Mouse (Mus musculus) intestine, embryonic 16.5 days (tissue): ENCODE measurements around the gene Lcp1. TPM values are rescaled to one million over a fixed set of nuclear protein-coding genes. Genes with fewer than 3 reads are reported as not detected.
A peak's percentile ranks its signal among the peaks of the same experiment; 100 is the strongest.

ENCODE experiments used
- ATAC-seq: fragments of 200-750 bp; cut with Nextera tagmentation; 2 replicates; pipeline ENCODE4 v1.8.0; 2017; ENCODE audit warnings: moderate TSS enrichment, moderate library complexity
- H3K27ac ChIP-seq: fragments of 300-500 bp; sonication (generic); 2 replicates; pipeline ENCODE4 v1.5.1; 2014; ENCODE audit warnings: mild to moderate bottlenecking, low read length
- H3K27me3 ChIP-seq: fragments of 300-500 bp; sonication (generic); replicated peaks from 2 replicates; pipeline ENCODE4 v1.6.1; 2014; ENCODE audit warnings: low read length, control low read depth, mixed read lengths; ENCODE audit not compliant: control insufficient read depth, insufficient read depth
- H3K36me3 ChIP-seq: fragments of 300-500 bp; sonication (generic); 2 replicates; pipeline ENCODE4 v1.6.1; 2014; ENCODE audit warnings: low read length, control low read depth; ENCODE audit not compliant: control insufficient read depth, insufficient read depth
- H3K4me1 ChIP-seq: fragments of 300-500 bp; sonication (generic); 2 replicates; pipeline ENCODE4 v1.6.1; 2014; ENCODE audit warnings: low read length, control low read depth, mixed read lengths; ENCODE audit not compliant: control insufficient read depth, insufficient read depth
- H3K4me2 ChIP-seq: fragments of 300-500 bp; sonication (generic); 2 replicates; pipeline ENCODE4 v1.6.1; 2014; ENCODE audit warnings: low read depth, low read length, control low read depth
- H3K4me3 ChIP-seq: fragments of 300-500 bp; sonication (generic); 2 replicates; pipeline ENCODE4 v1.5.1; 2014; ENCODE audit warnings: mild to moderate bottlenecking, low read length
- H3K9ac ChIP-seq: fragments of 300-500 bp; sonication (generic); 2 replicates; pipeline ENCODE4 v1.6.1; 2014; ENCODE audit warnings: low read depth, low read length
- H3K9me3 ChIP-seq: fragments of 300-500 bp; sonication (generic); 2 replicates; pipeline ENCODE4 v1.6.1; 2016; ENCODE audit warnings: low read length, control low read depth; ENCODE audit not compliant: control insufficient read depth
- WGBS: fragments of 180-500 bp; shearing (Covaris S2); extraction: QIAGEN DNeasy Blood & Tissue Kit; methylation state at CpG from one replicate; pipeline ENCODE4 v1.1.7; 2014; 5-methylcytosine and 5-hydroxymethylcytosine counted together
- polyA plus RNA-seq: library from polyadenylated mRNA; unstranded; fragments of >200 nt; fragmentation: Nextera tagmentation; extraction: Ambion mirVana; gene quantifications from 2 replicates; pipeline ENCODE4 v1.2.1, GENCODE M21; 2015

Lcp1 gene
- polyA plus RNA-seq, 1 experiment from 2014 or later = 105 TPM

- H3K27me3 ChIP-seq = no peaks in the 10 kb centered on the region
- H3K27ac ChIP-seq = no peak overlapping the region
- ATAC-seq = no peak
- no peak overlapping the region for H3K9ac ChIP-seq
- no peak overlapping the region for H3K4me3 ChIP-seq
- WGBS = 54% methylated on average over 2 of the region's 2 CpGs
- no peak overlapping the region for H3K4me2 ChIP-seq
- H3K9me3 ChIP-seq = no peaks in the 10 kb centered on the region
- no peaks in the 10 kb centered on the region for H3K4me1 ChIP-seq
- no peaks in the 10 kb centered on the region for H3K36me3 ChIP-seq
Observed at GRCm38 (mm10) chr14:75150653-75151052, 19.8 kb downstream of the Lcp1 start.

- WGBS = 64% methylated on average over 3 of the region's 3 CpGs
- no peaks in the 10 kb centered on the region for H3K27me3 ChIP-seq
- ATAC-seq = no peak
- H3K9ac ChIP-seq = no peak overlapping the region
- no peak overlapping the region for H3K27ac ChIP-seq
- H3K9me3 ChIP-seq = no peaks in the 10 kb centered on the region
- H3K4me2 ChIP-seq = no peak overlapping the region
- no peak overlapping the region for H3K4me3 ChIP-seq
- no peaks in the 10 kb centered on the region for H3K36me3 ChIP-seq
- no peaks in the 10 kb centered on the region for H3K4me1 ChIP-seq
Observed at GRCm38 (mm10) chr14:75151146-75151545, 20.2 kb downstream of the Lcp1 start.

- ATAC-seq = peak; percentile 40; the same call in 1 of the 2 replicates
- no peak overlapping the region for H3K4me2 ChIP-seq
- H3K9me3 ChIP-seq = no peaks in the 10 kb centered on the region
- no peaks in the 10 kb centered on the region for H3K4me1 ChIP-seq
- no peaks in the 10 kb centered on the region for H3K27me3 ChIP-seq
- H3K4me3 ChIP-seq = no peak overlapping the region
- 65% methylated on average over 8 of the region's 8 CpGs for WGBS
- no peak overlapping the region for H3K27ac ChIP-seq
- H3K9ac ChIP-seq = no peak overlapping the region
- H3K36me3 ChIP-seq = no peaks in the 10 kb centered on the region
Observed at GRCm38 (mm10) chr14:75154481-75154880, 23.6 kb downstream of the Lcp1 start.

- Histone ChIP-seq H3K9me3 (no peaks in the 10 kb centered on the region), H3K9ac (no peak overlapping the region), H3K4me3 (no peak overlapping the region), H3K4me1 (no peaks in the 10 kb centered on the region), H3K4me2 (no peak overlapping the region), H3K36me3 (no peaks in the 10 kb centered on the region), H3K27ac (no peak overlapping the region), H3K27me3 (no peaks in the 10 kb centered on the region)
- ATAC-seq = no peak
- 94% methylated on average over 2 of the region's 2 CpGs for WGBS
Observed at GRCm38 (mm10) chr14:75159375-75159774, 28.5 kb downstream of the Lcp1 start.

- Histone ChIP-seq H3K4me1 (no peaks in the 10 kb centered on the region), H3K27ac (no peak overlapping the region), H3K9me3 (no peaks in the 10 kb centered on the region), H3K4me2 (no peak overlapping the region), H3K4me3 (no peak overlapping the region), H3K27me3 (no peaks in the 10 kb centered on the region), H3K9ac (no peak overlapping the region), H3K36me3 (no peaks in the 10 kb centered on the region)
- ATAC-seq = no peak
- 90% methylated on average over 8 of the region's 8 CpGs for WGBS
Observed at GRCm38 (mm10) chr14:75163866-75164265, 33.0 kb downstream of the Lcp1 start.

- Histone ChIP-seq H3K27ac (no peak overlapping the region), H3K9me3 (no peaks in the 10 kb centered on the region), H3K4me2 (no peak overlapping the region), H3K4me1 (no peaks in the 10 kb centered on the region), H3K27me3 (no peaks in the 10 kb centered on the region), H3K4me3 (no peak overlapping the region), H3K9ac (no peak overlapping the region), H3K36me3 (no peaks in the 10 kb centered on the region)
- no peak for ATAC-seq
- 91% methylated on average over 9 of the region's 9 CpGs for WGBS
Observed at GRCm38 (mm10) chr14:75164345-75164744, 33.4 kb downstream of the Lcp1 start.

- Histone ChIP-seq H3K9me3 (no peaks in the 10 kb centered on the region), H3K4me3 (no peak overlapping the region), H3K27ac (no peak overlapping the region), H3K4me1 (no peaks in the 10 kb centered on the region), H3K36me3 (no peaks in the 10 kb centered on the region), H3K27me3 (no peaks in the 10 kb centered on the region), H3K4me2 (no peak overlapping the region), H3K9ac (no peak overlapping the region)
- ATAC-seq = peak; percentile 89
- 44% methylated on average over 2 of the region's 2 CpGs for WGBS
Observed at GRCm38 (mm10) chr14:75165574-75166131, 34.8 kb downstream of the Lcp1 start.

- Histone ChIP-seq H3K9me3 (no peaks in the 10 kb centered on the region), H3K4me2 (no peak overlapping the region), H3K36me3 (no peaks in the 10 kb centered on the region), H3K27me3 (no peaks in the 10 kb centered on the region), H3K9ac (no peak overlapping the region), H3K4me1 (no peaks in the 10 kb centered on the region), H3K27ac (no peak overlapping the region), H3K4me3 (no peak overlapping the region)
- ATAC-seq = no peak
- 77% methylated on average over 3 of the region's 3 CpGs for WGBS
Observed at GRCm38 (mm10) chr14:75168501-75168900, 37.6 kb downstream of the Lcp1 start.

- H3K27me3 ChIP-seq = no peaks in the 10 kb centered on the region
- WGBS = 77% methylated on average over 1 of the region's 1 CpGs
Observed at GRCm38 (mm10) chr14:75170546-75170945, 39.6 kb downstream of the Lcp1 start.

GRCm38 (mm10) chr14:75174296-75174695 lies 43.4 kb downstream of the Lcp1 start:
- Histone ChIP-seq H3K4me2 (no peak overlapping the region), H3K9me3 (no peaks in the 10 kb centered on the region), H3K9ac (no peak overlapping the region), H3K27me3 (no peaks in the 10 kb centered on the region), H3K4me1 (peaks cover under 1% of the 10 kb centered on the region; the same call in 1 of the 2 replicates), H3K27ac (no peak overlapping the region), H3K36me3 (no peaks in the 10 kb centered on the region), H3K4me3 (no peak overlapping the region)
- 54% methylated on average over 8 of the region's 8 CpGs for WGBS
- peak; percentile 46 for ATAC-seq

More at GRCm38 (mm10) chr14:75170546-75170945, 39.6 kb downstream of the Lcp1 start:
- no peaks in the 10 kb centered on the region for H3K9me3 ChIP-seq
- H3K9ac ChIP-seq = no peak overlapping the region
- H3K4me1 ChIP-seq = no peaks in the 10 kb centered on the region; the same call in 1 of the 2 replicates
- no peak for ATAC-seq
- no peaks in the 10 kb centered on the region for H3K36me3 ChIP-seq
- H3K4me3 ChIP-seq = no peak overlapping the region
- H3K4me2 ChIP-seq = no peak overlapping the region
- H3K27ac ChIP-seq = no peak overlapping the region
